Mouse (Mus musculus): ENCODE data around the gene Lyg2.
A peak's percentile ranks its signal among the peaks of the same experiment; 100 is the strongest.

Gene Lyg2

GRCm38 (mm10) chr1:37916393-37916792 lies at the start of gene Lyg2:
Gene Lyg2 (minus strand): TSS chr1:37916493.
- no peak for DNase-seq (ENCODE audit: low spot score)

GRCm38 (mm10) chr1:37965571-37965970 lies 49.3 kb upstream of the Lyg2 start:
- DNase-seq (ENCODE audit: low spot score): no peak

- no peak for DNase-seq (ENCODE audit: low spot score)
Measured at GRCm38 (mm10) chr1:37959486-37959885, 43.2 kb upstream of the Lyg2 start.

- no peak for DNase-seq (ENCODE audit: low spot score)
Measured at GRCm38 (mm10) chr1:37958516-37958915, 42.2 kb upstream of the Lyg2 start.

GRCm38 (mm10) chr1:37957659-37958058 lies 41.4 kb upstream of the Lyg2 start, which contains the start of gene Lyg1:
Gene Lyg1 (minus strand): TSS chr1:37957759.
- no peak for DNase-seq (ENCODE audit: low spot score)

- DNase-seq (ENCODE audit: low spot score): no peak
Measured at GRCm38 (mm10) chr1:37956690-37957431, 40.6 kb upstream of the Lyg2 start.

GRCm38 (mm10) chr1:37955251-37955650 lies 39.0 kb upstream of the Lyg2 start:
- no peak for DNase-seq (ENCODE audit: low spot score)

- no peak for DNase-seq (ENCODE audit: low spot score)
Measured at GRCm38 (mm10) chr1:37954786-37955185, 38.5 kb upstream of the Lyg2 start.

- DNase-seq (ENCODE audit: low spot score): no peak
Measured at GRCm38 (mm10) chr1:37948906-37949305, 32.6 kb upstream of the Lyg2 start.

- peak; percentile 3 for DNase-seq (ENCODE audit: low spot score)
Measured at GRCm38 (mm10) chr1:37931806-37932205, 15.5 kb upstream of the Lyg2 start.

- DNase-seq (ENCODE audit: low spot score): no peak
Measured at GRCm38 (mm10) chr1:37925971-37926370, 9.7 kb upstream of the Lyg2 start.

- DNase-seq (ENCODE audit: low spot score): no peak
Measured at GRCm38 (mm10) chr1:37922536-37922935, 6.2 kb upstream of the Lyg2 start.

GRCm38 (mm10) chr1:37918096-37918495 lies 1.8 kb upstream of the Lyg2 start:
- no peak for DNase-seq (ENCODE audit: low spot score)

- no peak for DNase-seq (ENCODE audit: low spot score)
Measured at GRCm38 (mm10) chr1:37917666-37918065, 1.4 kb upstream of the Lyg2 start.

- DNase-seq (ENCODE audit: low spot score): no peak
Measured at GRCm38 (mm10) chr1:37912751-37913150, 3.5 kb downstream of the Lyg2 start.

GRCm38 (mm10) chr1:37903178-37903577 lies 13.1 kb downstream of the Lyg2 start:
- DNase-seq (ENCODE audit: low spot score): peak; percentile 13

GRCm38 (mm10) chr1:37900288-37900687 lies 16.0 kb downstream of the Lyg2 start:
- DNase-seq (ENCODE audit: low spot score): no peak

- no peak for DNase-seq (ENCODE audit: low spot score)
Measured at GRCm38 (mm10) chr1:37899816-37900215, 16.5 kb downstream of the Lyg2 start.

- DNase-seq (ENCODE audit: low spot score): no peak
Measured at GRCm38 (mm10) chr1:37894606-37895005, 21.7 kb downstream of the Lyg2 start.

- DNase-seq (ENCODE audit: low spot score): peak; percentile 27
Measured at GRCm38 (mm10) chr1:37891400-37891799, 24.9 kb downstream of the Lyg2 start.

GRCm38 (mm10) chr1:37890025-37890652 lies 26.2 kb downstream of the Lyg2 start, which contains the start of the genes Mitd1 and Mrpl30:
Gene Mitd1 (minus strand): TSS chr1:37890411.
Gene Mrpl30 (plus strand): TSS chr1:37890477.
- DNase-seq (ENCODE audit: low spot score): peak; percentile 94

- peak; percentile 28 for DNase-seq (ENCODE audit: low spot score)
Measured at GRCm38 (mm10) chr1:37889206-37889605, 27.1 kb downstream of the Lyg2 start.

GRCm38 (mm10) chr1:37884451-37884850 lies 31.8 kb downstream of the Lyg2 start:
- peak; percentile 91 for DNase-seq (ENCODE audit: low spot score)

Data from c-Kit-positive CD71-positive TER-119-positive erythroid progenitor cells, embryonic 14.5 days (primary cell).